Mouse (Mus musculus) thymus, postnatal 14 days (tissue): ENCODE data around the gene Kin.

Experiments
- DNase-seq: peaks from one replicate; pipeline ENCODE4 v3.0.0; 2021

Gene Kin

GRCm38 (mm10) chr2:10080310-10081010 is at the start of gene Kin, which contains the start of gene Atp5c1:
Gene Kin, plus strand, starts transcription at chr2:10080593.
Gene Atp5c1, minus strand, starts transcription at chr2:10080510.
- peak; percentile 98 for DNase-seq

GRCm38 (mm10) chr2:10033684-10034083 is 46.7 kb upstream of the Kin start:
- no peak for DNase-seq

- DNase-seq, result no peak
Observed at GRCm38 (mm10) chr2:10034976-10035375, 45.4 kb upstream of the Kin start.

- no peak for DNase-seq
Observed at GRCm38 (mm10) chr2:10047758-10048436, 32.5 kb upstream of the Kin start.

GRCm38 (mm10) chr2:10048461-10048860 is 31.9 kb upstream of the Kin start, which contains the start of gene Taf3:
Gene Taf3, minus strand, starts transcription at chr2:10048596.
- DNase-seq, result peak; percentile 96

- DNase-seq, result no peak
Observed at GRCm38 (mm10) chr2:10049456-10049855, 30.9 kb upstream of the Kin start.

- DNase-seq, result no peak
Observed at GRCm38 (mm10) chr2:10050878-10051277, 29.5 kb upstream of the Kin start.

- DNase-seq, result no peak
Observed at GRCm38 (mm10) chr2:10051996-10052395, 28.4 kb upstream of the Kin start.

- no peak for DNase-seq
Observed at GRCm38 (mm10) chr2:10058836-10059235, 21.6 kb upstream of the Kin start.

- DNase-seq, result no peak
Observed at GRCm38 (mm10) chr2:10071751-10072150, 8.6 kb upstream of the Kin start.

GRCm38 (mm10) chr2:10074470-10074869 is 5.9 kb upstream of the Kin start:
- DNase-seq, result no peak

- DNase-seq, result no peak
Observed at GRCm38 (mm10) chr2:10076675-10077074, 3.7 kb upstream of the Kin start.

- DNase-seq, result no peak
Observed at GRCm38 (mm10) chr2:10079745-10080309, 566 bp upstream of the Kin start.

- DNase-seq, result no peak
Observed at GRCm38 (mm10) chr2:10081453-10082080, 1.2 kb downstream of the Kin start.

GRCm38 (mm10) chr2:10082737-10083136 is 2.3 kb downstream of the Kin start:
- no peak for DNase-seq

- DNase-seq, result no peak
Observed at GRCm38 (mm10) chr2:10087256-10087850, 7.0 kb downstream of the Kin start.

GRCm38 (mm10) chr2:10094327-10095100 is 14.1 kb downstream of the Kin start:
- DNase-seq, result no peak

GRCm38 (mm10) chr2:10098598-10099215 is 18.3 kb downstream of the Kin start:
- DNase-seq, result peak; percentile 55

GRCm38 (mm10) chr2:10100471-10100870 is 20.1 kb downstream of the Kin start:
- no peak for DNase-seq

- DNase-seq, result peak; percentile 39
Observed at GRCm38 (mm10) chr2:10101180-10101579, 20.8 kb downstream of the Kin start.

GRCm38 (mm10) chr2:10108535-10109189 is 28.3 kb downstream of the Kin start:
- DNase-seq, result no peak
